Mouse (Mus musculus) erythroblast, adult 5-6 weeks (primary cell): ENCODE measurements around the gene Spint5. TPM values are rescaled to one million over a fixed set of nuclear protein-coding genes. Genes with fewer than 3 reads are reported as not detected.

Experiments used
- ATAC-seq: replicated peaks from 2 replicates; pipeline ENCODE4 v1.8.0; 2016; ENCODE audit warnings: moderate number of reproducible peaks, mild to moderate bottlenecking, moderate TSS enrichment, inconsistent platforms; ENCODE audit not compliant: poor library complexity, low FRiP score, severe bottlenecking
- total RNA-seq, 2 experiments: library from RNA; stranded (forward) in 1 of 2; stranded (reverse) in 1 of 2; fragments of 150-400 nt in 1 of 2; fragments of 200-764, 138-1000 nt in 1 of 2; gene quantifications; 2 replicates each; pipeline versions ENCODE4 v1.2.3 to v1.2.4; 2015 to 2017; ENCODE audit warnings: low replicate concordance in 2 of 2

The Spint5 gene
- total RNA-seq, 2 experiments from 2014 or later, result not detected

- no peak for ATAC-seq
Measured at GRCm38 (mm10) chr2:164734839-164735238, 19.7 kb downstream of the Spint5 start.

- no peak for ATAC-seq
Measured at GRCm38 (mm10) chr2:164735446-164735845, 20.3 kb downstream of the Spint5 start.

- no peak for ATAC-seq
Measured at GRCm38 (mm10) chr2:164737377-164738090, 22.4 kb downstream of the Spint5 start.

GRCm38 (mm10) chr2:164739876-164740275, 24.8 kb downstream of the Spint5 start:
- ATAC-seq, result no peak

GRCm38 (mm10) chr2:164744987-164745386, 29.9 kb downstream of the Spint5 start:
- ATAC-seq, result no peak

- peak; percentile 76 for ATAC-seq
Measured at GRCm38 (mm10) chr2:164745843-164746479, 30.9 kb downstream of the Spint5 start, which contains the start of the genes Wfdc3 and Dnttip1. Wfdc3 (minus strand) TSS chr2:164745931. Dnttip1 (plus strand) TSS chr2:164745983.

GRCm38 (mm10) chr2:164746693-164747092, 31.6 kb downstream of the Spint5 start:
- ATAC-seq, result peak; percentile 51

- ATAC-seq, result peak; percentile 51
Measured at GRCm38 (mm10) chr2:164748191-164748590, 33.1 kb downstream of the Spint5 start.

GRCm38 (mm10) chr2:164748991-164749390, 33.9 kb downstream of the Spint5 start:
- ATAC-seq, result no peak

GRCm38 (mm10) chr2:164752454-164752853, 37.3 kb downstream of the Spint5 start:
- ATAC-seq, result no peak

GRCm38 (mm10) chr2:164754105-164754504, 39.0 kb downstream of the Spint5 start:
- no peak for ATAC-seq

GRCm38 (mm10) chr2:164754800-164755199, 39.7 kb downstream of the Spint5 start:
- no peak for ATAC-seq

GRCm38 (mm10) chr2:164757841-164758240, 42.7 kb downstream of the Spint5 start:
- ATAC-seq, result no peak

GRCm38 (mm10) chr2:164758692-164759091, 43.6 kb downstream of the Spint5 start:
- peak; percentile 58 for ATAC-seq

GRCm38 (mm10) chr2:164760059-164760833, 45.1 kb downstream of the Spint5 start:
- peak; percentile 70 for ATAC-seq

- peak; percentile 75 for ATAC-seq
Measured at GRCm38 (mm10) chr2:164761502-164761901, 46.4 kb downstream of the Spint5 start.

- ATAC-seq, result peak; percentile 1
Measured at GRCm38 (mm10) chr2:164761971-164762370, 46.9 kb downstream of the Spint5 start.

GRCm38 (mm10) chr2:164762593-164762992, 47.5 kb downstream of the Spint5 start:
- ATAC-seq, result no peak

- no peak for ATAC-seq
Measured at GRCm38 (mm10) chr2:164765841-164766240, 50.7 kb downstream of the Spint5 start.
